Mouse (Mus musculus) lung, postnatal 14 days (tissue): Measurements from ENCODE around the gene Gm5796.
"Not testable (repeated sequence)": the region's sequence is repeated elsewhere in the genome, so short reads cannot be mapped to it uniquely, and the experiment has no call there.

Experiments used
- DNase-seq: peaks from one replicate; pipeline ENCODE4 v3.0.0; 2021

Gene Gm5796

GRCm38 (mm10) chr14:4023641-4024040 lies at the start of gene Gm5796:
Gm5796 (plus strand) TSS chr14:4023941.
- DNase-seq: not testable (repeated sequence)

- DNase-seq: not testable (repeated sequence)
These were observed 25.6 kb upstream of the Gm5796 start, which contains the start of gene Gm3099 for GRCm38 (mm10) chr14:3998094-3998493. Gm3099 (plus strand) TSS chr14:3998394.

GRCm38 (mm10) chr14:4083820-4084219 lies 60.1 kb downstream of the Gm5796 start, which contains the start of gene Gm3115:
Gm3115 (plus strand) TSS chr14:4084120.
- DNase-seq: not testable (repeated sequence)
